Mouse (Mus musculus) megakaryocyte, embryonic 14.5 days (primary cell): ENCODE measurements around the gene Helq.

ENCODE experiments used
- FLI1 ChIP-seq: IDR thresholded peaks from 2 replicates; pipeline ENCODE4 v1.6.1; 2012; ENCODE audit warnings: low read length, inconsistent platforms, mixed read lengths
- GATA1 ChIP-seq: IDR thresholded peaks from 3 replicates; pipeline ENCODE4 v1.6.1; 2012; ENCODE audit warnings: mixed read lengths, low read length, inconsistent platforms, borderline replicate concordance

GRCm38 (mm10) chr5:100738802-100739201 lies 59.6 kb downstream of the Helq start:
- TF ChIP-seq GATA1 = no peak
- no peak for TF ChIP-seq FLI1
